Mouse (Mus musculus) splenic B cell, adult 2 months (primary cell): ENCODE results near the gene Abca5.
"Not testable (repeated sequence)": the region's sequence is repeated elsewhere in the genome, so short reads cannot be mapped to it uniquely, and the experiment has no call there.

Experiments
- DNase-seq: peaks from one replicate; pipeline ENCODE4 v3.0.0-alpha.2; 2011; ENCODE audit warnings: low read depth, low spot score
- H3K27me3 ChIP-seq: 2 replicates; pipeline ENCODE4 v1.6.1; 2012; ENCODE audit warnings: mild to moderate bottlenecking, low read length, moderate library complexity, mixed read lengths; ENCODE audit not compliant: control insufficient read depth, poor library complexity, insufficient read depth, severe bottlenecking
- H3K36me3 ChIP-seq: 2 replicates; pipeline ENCODE4 v1.6.1; 2012; ENCODE audit warnings: mild to moderate bottlenecking, low read length, moderate library complexity, mixed read lengths; ENCODE audit not compliant: control insufficient read depth, poor library complexity, insufficient read depth, severe bottlenecking

Abca5 gene

DNA sequence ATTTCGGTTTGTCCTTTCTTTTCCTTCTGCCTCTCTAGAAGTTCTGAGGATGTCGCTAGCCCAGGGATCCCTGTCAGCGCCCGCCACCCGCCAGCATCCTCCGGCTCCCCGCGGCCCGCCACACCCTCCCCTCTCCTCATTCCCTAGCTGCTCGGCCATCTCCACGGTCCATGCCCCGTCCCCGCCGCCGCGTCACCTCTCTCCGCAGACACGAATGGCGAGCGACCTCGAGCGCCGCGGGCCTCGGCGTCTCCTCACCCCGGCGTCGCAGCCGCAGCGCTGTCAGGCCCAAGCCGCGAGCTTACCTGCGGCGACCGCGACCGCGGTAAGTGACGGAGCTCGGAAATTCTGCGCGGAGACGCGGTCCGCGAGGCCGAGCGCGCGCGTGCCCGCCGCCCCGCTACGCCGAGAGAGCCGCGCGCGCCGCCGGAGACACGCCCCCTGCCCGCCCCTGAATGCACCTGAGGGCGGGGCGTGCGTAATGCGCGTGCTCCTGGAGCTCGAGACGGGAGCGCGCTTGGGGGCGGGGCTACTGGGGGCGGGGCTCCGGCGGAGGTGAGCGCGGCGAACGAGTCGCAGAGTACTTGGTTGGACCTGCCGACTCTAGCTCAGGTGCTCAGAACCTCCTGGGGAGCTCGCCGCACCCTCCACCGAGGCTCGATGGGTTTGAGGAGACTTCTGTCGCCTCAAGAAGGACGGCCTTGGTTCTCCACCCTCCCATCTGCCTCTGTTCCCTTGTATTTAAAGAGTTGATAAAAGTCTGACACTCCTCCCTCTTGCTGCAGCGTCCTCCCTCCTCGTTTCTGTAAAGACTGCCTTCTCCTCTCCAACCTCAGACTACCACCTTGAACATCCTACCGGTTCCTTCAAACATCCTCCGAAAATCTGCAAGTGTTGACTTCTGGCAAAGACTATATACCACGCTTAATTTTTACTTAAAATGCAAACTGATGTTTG, at the start of gene Abca5:
Abca5 (minus strand) TSS at position 428 of the 957 bp plus-strand sequence.
- no peaks in the 10 kb centered on the region for H3K36me3 ChIP-seq
- peak; percentile 92 for DNase-seq
- H3K27me3 ChIP-seq, result no peaks in the 10 kb centered on the region

DNA sequence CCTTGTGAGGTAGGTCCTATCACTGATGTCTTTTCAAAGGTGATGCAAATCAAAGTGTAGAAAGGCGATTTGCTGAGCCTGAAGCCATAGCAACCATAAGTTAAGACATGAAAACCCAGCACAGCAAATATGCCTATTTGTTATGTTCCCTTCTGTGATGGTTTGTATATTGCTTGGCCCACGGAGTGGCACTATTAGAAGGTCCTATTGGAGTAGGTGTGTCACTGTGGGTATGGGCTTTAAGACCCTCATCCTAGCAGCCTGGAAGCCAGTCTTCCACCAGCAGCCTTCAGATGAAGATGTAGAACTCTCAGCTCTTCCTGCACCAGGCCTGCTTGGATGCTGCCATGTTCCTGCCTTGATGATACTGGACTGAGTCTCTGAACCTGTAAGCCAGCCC, 48.0 kb upstream of the Abca5 start:
- H3K27me3 ChIP-seq, result no peaks in the 10 kb centered on the region
- no peaks in the 10 kb centered on the region for H3K36me3 ChIP-seq
- DNase-seq, result no peak

DNA sequence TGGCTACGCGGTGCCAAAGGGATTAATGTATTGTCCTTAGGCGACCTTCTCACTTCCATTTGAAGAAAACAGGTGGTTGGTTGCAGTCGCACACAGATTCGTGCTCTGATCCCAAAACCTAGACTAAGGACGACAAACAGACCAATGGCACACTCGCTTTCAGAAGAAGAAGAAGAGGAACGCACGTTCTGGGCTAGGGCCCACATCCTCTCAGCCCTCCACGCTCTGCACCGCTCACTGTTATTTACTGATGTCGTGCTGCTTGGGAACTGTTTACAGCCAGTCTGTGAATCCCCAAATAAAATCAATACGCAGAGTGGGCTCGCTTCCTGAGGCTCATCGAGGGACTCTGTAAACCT, 42.8 kb upstream of the Abca5 start:
- peak; percentile 23 for DNase-seq
- Histone ChIP-seq H3K36me3 (no peaks in the 10 kb centered on the region), H3K27me3 (no peaks in the 10 kb centered on the region)

DNA sequence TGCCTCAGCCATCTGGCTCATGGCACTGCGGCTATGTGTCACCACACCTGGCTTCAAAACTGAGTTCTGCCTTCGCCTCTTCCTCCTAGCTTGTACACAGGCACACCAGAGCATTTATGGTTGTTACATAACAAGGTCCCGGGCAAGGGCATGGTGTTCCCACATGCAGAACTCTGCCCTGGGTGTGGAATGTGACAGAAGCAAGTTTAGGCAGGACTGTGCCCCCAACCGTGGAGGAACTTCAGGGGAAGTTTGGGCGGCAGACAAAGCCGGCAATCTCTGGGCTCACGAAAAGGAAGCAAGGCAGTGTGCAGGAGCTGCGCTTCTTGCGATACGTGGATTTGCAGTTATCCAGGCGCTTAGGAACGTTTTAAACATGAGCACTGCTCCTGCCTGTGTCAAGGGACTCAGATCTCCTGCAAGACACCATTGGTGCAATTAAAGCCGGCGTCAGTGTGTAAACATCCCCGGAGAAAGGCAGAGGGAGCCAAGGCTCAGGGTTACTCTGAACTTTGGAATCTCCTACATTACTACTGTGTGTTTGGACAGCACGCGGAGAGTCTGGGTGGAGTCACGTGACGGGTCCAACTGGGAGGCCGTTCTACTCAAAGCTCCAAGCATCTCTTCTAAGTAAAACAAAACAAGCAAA, 42.3 kb upstream of the Abca5 start:
- Histone ChIP-seq H3K36me3 (no peaks in the 10 kb centered on the region), H3K27me3 (no peaks in the 10 kb centered on the region)
- peak; percentile 29 for DNase-seq

DNA sequence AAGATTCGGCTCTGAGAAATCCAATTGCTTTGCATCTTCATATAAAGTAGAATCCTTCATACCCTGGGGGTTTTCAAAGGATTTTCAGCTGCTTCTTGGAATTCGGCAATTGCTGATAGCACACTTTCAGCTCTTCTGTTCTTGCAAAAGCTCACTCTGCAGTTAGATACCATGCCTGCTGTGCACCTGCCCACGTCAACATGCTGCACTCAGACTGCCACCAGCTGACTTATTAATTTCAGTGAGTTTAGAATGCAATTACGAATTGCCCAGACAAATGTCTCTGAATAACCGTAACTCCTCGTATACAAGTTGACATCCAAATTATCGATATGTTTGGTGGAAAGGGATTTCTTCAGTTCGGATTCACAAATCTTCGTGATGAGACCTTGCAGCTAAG, 36.5 kb upstream of the Abca5 start:
- no peaks in the 10 kb centered on the region for H3K36me3 ChIP-seq
- no peaks in the 10 kb centered on the region for H3K27me3 ChIP-seq
- DNase-seq, result no peak

DNA sequence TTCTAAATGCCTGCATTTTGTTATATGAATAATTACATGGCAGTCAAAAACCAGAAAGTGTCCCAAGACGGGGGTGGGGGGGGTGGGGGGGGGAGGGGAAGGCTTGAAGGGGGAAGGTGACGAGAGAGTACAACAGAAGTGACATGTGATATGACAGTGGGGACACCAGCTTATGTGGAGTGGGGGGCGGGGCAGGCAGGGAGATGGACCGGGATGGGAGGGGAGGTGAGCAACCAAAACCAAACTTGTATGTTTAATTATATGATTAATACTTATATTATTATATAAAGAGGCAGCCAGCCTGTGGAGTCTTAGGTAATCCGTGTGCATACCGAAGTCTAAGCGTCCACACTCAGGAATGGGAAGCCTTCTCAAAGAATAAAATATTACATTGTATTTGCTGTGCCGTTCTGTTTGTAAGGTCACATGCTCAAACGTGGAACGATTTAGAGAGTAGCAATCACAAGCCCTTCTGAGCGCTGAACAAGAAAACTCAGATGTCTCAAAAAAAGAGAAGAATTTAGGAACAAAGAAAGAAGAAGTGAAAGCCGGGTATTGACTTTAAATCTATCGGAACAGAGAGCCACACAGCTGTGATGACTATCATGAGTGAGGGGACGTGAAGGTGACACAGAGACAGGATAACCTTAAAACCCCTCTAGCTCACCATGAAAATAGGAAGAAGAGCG, 34.9 kb upstream of the Abca5 start:
- peak; percentile 79 for DNase-seq
- H3K27me3 ChIP-seq, result no peaks in the 10 kb centered on the region
- no peaks in the 10 kb centered on the region for H3K36me3 ChIP-seq

DNA sequence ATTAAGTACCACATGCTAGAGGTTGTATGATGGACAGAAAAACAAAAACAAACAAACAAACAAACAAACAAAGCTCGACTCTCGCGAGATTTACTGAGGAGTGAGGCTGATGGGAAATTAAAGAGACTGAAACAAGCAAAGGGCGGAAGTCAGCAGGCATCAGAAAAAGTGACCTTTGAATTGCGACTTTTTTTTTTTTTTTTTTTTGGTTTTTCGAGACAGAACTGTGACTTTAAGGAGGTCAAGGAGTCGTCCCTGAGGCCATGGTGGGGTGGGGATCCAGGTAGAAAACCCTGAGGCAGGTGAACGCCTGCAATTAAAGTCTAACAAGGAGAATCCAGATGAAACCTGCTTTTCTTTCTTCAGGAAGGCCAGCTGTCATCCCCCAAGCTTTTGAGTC, 34.3 kb upstream of the Abca5 start:
- H3K27me3 ChIP-seq, result no peaks in the 10 kb centered on the region
- no peak for DNase-seq
- H3K36me3 ChIP-seq, result no peaks in the 10 kb centered on the region

DNA sequence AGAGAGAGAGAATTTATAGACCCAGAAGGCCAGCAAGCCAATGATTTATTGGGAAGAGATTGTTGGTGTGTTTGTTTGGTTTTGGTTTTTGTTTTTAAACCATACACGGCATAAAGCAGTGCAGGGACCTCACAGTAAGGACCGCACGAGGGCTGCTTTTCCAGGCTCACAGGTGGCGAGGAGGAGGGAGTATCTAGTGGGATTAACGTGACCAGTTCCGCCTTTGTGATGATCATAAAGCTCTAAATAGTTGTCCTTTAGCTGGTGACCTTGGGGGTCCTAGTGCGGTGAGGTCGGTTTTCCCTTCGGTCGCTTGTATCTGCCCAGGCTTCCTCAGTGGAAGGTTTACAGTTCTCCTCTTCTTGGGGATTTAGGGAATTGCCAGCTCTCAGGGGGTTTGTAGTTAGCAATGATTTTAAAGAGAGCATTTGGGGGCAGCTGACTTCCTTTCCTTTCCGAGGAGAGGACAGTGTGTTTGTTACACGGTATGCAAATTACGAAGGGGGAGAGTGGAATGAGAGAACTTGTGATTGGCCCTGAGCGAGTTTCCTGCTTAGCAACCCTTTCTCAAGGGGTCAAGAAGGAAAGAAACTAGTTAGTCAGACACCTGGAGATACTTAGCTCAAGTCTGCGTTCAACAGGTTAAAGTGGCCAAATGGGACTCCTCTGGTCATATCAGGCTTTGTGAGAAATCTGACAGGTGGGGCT, 31.9 kb upstream of the Abca5 start:
- no peaks in the 10 kb centered on the region for H3K27me3 ChIP-seq
- no peaks in the 10 kb centered on the region for H3K36me3 ChIP-seq
- DNase-seq, result peak; percentile 54

DNA sequence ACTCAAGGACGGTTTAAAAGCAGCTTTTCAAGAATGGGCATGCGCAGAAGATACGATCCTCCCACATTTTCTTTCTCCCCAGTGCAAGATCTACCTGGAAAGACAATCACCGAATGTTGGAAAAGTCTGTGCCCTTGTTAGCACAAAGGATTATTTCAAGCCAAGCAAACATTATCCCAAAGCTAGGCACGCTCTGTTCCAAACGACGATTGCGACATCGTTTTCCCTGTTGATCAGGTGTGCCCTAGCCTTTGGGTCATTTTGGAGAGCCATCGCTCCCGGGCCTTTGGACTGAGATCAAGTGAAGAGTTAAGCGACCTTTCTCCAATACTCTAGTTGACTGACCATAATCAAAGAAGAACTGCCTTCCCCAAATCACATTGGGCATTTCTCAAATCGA, 30.1 kb upstream of the Abca5 start:
- Histone ChIP-seq H3K27me3 (no peaks in the 10 kb centered on the region), H3K36me3 (no peaks in the 10 kb centered on the region)
- no peak for DNase-seq

DNA sequence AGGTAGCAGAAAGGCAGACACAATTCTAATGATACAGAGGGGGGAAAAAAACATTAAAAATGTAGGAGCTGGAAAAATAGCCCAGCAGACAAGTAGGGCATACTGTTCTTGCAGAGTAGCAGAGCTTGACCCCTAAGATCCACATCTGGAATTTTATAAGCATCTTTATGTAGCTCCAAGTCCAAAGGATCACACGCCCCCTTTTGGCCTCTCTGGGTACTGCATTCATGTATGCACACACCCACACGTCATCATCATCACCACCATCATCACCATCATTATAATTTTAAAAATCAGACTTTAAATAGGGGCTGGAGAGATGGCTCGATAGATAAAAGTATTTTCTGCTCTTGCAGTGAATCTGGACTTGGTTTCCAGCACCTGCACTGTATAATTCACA, 29.4 kb upstream of the Abca5 start:
- peak; percentile 25 for DNase-seq
- H3K27me3 ChIP-seq, result no peaks in the 10 kb centered on the region

DNA sequence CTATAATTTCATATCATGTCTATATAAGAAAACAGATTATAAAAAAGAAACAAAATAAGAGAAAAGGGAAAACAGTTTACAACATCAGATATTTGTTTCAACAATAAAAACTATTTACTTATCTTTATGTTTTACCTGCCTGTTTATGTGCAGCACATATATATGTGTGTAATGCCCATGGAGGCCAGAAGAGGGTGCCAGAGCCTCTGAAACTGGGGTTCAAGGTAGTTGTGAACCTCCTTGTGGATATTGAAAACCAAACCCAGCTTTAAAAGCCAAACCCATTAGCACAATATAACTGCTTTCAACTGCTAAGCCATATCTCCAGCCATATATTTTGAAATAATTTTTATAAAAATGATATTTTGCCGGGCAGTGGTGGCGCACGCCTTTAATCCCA, 27.5 kb upstream of the Abca5 start:
- DNase-seq, result peak; percentile 85
- H3K36me3 ChIP-seq, result no peaks in the 10 kb centered on the region
- H3K27me3 ChIP-seq, result no peaks in the 10 kb centered on the region

More for the DNA sequence above, 29.4 kb upstream of the Abca5 start:
- H3K36me3 ChIP-seq, result no peaks in the 10 kb centered on the region

DNA sequence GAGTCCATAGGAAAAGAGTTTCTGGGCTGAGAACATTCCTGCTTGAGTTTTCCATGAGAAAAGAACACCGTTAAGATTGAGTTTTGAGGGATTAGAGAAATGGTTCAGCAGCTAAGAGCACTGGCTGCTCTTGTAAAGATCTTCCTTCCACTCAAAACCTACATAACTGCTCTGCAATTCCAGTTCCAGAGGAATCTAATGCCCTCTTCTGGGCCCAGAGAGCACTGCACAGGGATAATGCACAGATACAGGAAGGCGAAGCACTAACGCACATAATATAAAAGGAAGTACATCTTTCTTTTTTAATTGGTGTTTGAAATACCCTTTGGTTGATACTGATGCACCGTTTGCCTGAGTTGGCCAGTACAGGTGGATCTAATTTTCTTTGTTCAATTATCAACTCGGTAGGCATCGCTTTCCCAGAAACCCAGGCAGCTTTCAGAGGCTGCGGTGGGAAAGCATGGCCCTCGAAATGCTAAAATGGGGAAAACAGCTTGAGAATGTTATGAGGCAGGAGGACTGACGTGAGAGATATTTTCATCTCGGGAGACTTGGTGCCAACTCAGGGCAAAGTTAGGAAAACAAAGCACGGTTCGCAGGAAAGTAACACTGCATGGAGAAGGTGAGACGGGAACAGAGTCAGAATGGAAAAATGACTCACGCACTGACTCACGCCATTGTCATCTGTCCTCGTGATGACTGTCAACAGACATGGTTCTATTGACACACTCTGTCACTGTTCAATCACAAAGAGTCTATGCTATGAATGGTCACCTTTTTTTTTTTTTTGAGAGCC, 20.4 kb upstream of the Abca5 start:
- Histone ChIP-seq H3K36me3 (no peaks in the 10 kb centered on the region), H3K27me3 (no peaks in the 10 kb centered on the region)
- peak; percentile 20 for DNase-seq

DNA sequence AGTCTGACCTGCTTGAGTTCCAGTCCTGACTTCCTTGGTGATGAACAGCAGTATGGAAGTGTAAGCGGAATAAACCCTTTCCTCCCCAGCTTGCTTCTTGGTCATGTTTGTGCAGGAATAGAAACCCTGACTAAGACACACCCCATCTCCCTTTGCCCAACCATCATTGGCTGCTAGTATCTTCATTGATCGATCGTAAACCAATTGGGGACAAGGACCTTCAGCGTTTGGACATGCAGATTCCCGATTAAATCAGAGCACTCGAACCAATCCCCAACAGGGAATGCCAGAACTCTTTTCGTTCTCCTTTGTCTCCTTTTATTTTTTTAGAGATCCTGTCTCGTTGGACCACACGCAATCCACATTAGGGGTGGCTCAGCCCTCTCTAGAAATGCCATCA, 17.6 kb upstream of the Abca5 start:
- not testable (repeated sequence) for H3K36me3 ChIP-seq, H3K27me3 ChIP-seq, DNase-seq

DNA sequence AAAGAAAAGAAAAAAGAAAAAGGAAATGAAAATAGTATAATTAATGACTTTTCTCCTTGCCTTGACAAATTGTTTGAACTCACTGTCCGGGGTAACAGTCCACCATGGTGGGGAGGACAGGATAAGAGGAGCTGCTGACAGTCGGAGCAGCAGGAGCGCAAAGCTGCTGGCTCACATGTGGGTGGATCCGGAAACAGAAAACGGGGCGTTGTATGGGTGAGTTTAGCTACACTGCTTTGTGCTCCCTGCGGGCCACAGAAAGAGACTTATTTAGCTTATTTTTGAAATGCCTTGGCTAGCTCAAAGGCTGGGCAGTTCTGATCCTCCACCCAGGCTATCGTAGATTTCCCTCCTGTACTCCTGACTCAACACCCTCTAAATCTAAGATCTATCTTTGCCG, 16.7 kb upstream of the Abca5 start:
- Histone ChIP-seq H3K36me3 (no peaks in the 10 kb centered on the region), H3K27me3 (no peaks in the 10 kb centered on the region)
- DNase-seq, result no peak
